Mouse (Mus musculus): ENCODE results near the gene Gm34302. TPM values are rescaled to one million over a fixed set of nuclear protein-coding genes. Genes with fewer than 3 reads are reported as not detected.

Gene Gm34302
- polyA plus RNA-seq, 1 experiment from 2014 or later, result not detected

GRCm38 (mm10) chr3:63439738-63440137, 43.9 kb downstream of the Gm34302 start:
- no peak overlapping the region for H3K4me2 ChIP-seq
- H3K9me3 ChIP-seq (replicated peaks), result no peaks in the 10 kb centered on the region
- ATAC-seq (ENCODE audit: insufficient number of reproducible peaks, low FRiP score), result no peak
- H3K36me3 ChIP-seq, result no peaks in the 10 kb centered on the region
- H3K9ac ChIP-seq, result no peak overlapping the region
- no peak overlapping the region for H3K27ac ChIP-seq (ENCODE audit: poor library complexity, severe bottlenecking)
- H3K4me3 ChIP-seq, result no peak overlapping the region
- H3K27me3 ChIP-seq (replicated peaks), result no peaks in the 10 kb centered on the region
- H3K4me1 ChIP-seq (replicated peaks), result no peaks in the 10 kb centered on the region
- WGBS, result 66% methylated on average over 2 of the region's 2 CpGs

GRCm38 (mm10) chr3:63438898-63439297, 44.8 kb downstream of the Gm34302 start:
- Histone ChIP-seq H3K9ac (no peak overlapping the region), H3K4me2 (no peak overlapping the region), H3K4me3 (no peak overlapping the region), H3K27me3 (replicated peaks) (no peaks in the 10 kb centered on the region), H3K9me3 (replicated peaks) (no peaks in the 10 kb centered on the region), H3K4me1 (replicated peaks) (no peaks in the 10 kb centered on the region), H3K27ac (ENCODE audit: poor library complexity, severe bottlenecking) (no peak overlapping the region), H3K36me3 (no peaks in the 10 kb centered on the region)
- no peak for ATAC-seq (ENCODE audit: insufficient number of reproducible peaks, low FRiP score)
- 89% methylated on average over 3 of the region's 3 CpGs for WGBS

Other genes with a start within 250 kb of the Gm34302 start
- 11.4 and 11.5 TPM in 2 replicates for gene Mme, start 242.3 kb downstream of the Gm34302 start, polyA plus RNA-seq (2016; fragmentation: Nextera tagmentation; extraction: Ambion mirVana)